Mouse (Mus musculus) ES-Bruce4 (cell line): Measurements from ENCODE around the gene Pde10a.

ENCODE experiments used
- EP300 ChIP-seq: IDR thresholded peaks from 2 replicates; pipeline ENCODE4 v1.6.1; 2011; ENCODE audit warnings: low read depth, low read length; ENCODE audit not compliant: insufficient read depth
- POLR2A ChIP-seq: IDR thresholded peaks from one replicate; pipeline ENCODE4 v1.8.1; 2011; ENCODE audit warnings: low read length; ENCODE audit not compliant: insufficient read depth

DNA sequence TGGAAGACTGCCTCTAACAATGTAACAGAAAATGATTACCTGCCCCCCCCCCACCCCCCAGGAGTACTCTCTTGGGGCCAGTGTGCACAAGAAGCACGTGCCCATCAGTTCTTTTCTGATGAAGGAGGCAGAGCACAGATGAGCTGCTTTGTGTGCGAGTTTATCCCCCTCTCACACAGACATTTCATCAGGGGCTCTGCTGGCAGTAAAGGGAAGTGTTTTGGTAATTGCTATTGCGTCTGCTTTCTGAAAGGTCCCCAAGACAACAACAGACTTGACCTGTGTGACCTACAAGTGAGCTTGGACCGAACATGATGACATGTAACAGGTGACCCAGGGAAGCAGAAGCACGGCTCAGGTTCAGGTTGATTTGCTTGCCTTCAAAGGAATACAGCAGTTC is 95.2 kb downstream of the Pde10a start:
- no peak for TF ChIP-seq EP300
- no peak for TF ChIP-seq POLR2A
